18 mouse cellular contexts compared by ENCODE assay signal in the genomic region with DNA sequence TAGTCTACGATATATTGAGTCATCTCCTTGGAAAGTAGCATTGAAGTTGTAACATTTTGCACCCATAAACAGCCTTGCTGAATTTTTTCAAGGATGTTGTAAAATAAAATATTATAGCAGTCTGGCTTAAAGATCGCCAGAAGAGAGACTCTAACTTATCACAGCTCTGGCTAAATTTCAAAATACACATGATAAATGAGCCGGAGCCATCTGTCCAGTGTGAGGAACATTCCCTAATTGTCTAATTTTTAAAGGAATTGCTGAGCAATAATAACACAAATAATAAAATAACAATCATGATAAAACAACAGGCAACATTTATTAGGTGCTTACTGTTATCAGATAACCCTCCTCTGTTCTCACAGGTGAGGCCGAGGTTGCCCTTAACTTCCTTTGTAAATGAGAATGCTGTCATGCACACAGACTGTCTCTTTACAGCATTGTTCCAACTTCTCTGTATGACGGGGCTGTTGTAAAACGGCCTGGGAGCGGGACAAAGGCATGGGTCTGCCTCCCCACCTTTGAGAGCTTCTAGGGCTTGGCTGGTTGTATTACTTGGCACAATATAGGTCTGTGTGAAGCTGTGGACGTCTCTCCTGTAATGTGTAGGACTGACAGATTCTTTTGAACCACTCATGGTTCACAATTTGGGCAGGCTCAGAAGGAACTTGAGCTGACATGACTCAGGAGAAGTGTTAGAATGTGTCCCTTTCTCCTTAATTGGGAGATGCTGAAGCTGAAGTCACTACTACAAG. TPM values are rescaled to one million over a fixed set of nuclear protein-coding genes. Genes with fewer than 3 reads are reported as not detected.
DNase-seq lines count a peak whose midpoint lies in the region; ATAC-seq and TF ChIP-seq lines count a peak whose summit lies in the region.
"Had no signal": no experiment of that assay in that cellular context is flagged by ENCODE, and none has a peak within 500 bp of the region (broad histone marks: within the 10 kb centered on the region; RNA-seq: fewer than 3 reads in every experiment).

No protein-coding gene starts in this region.

- DNase-seq in heart, adult 11 months, result peak; percentile 36
- DNase-seq in heart, postnatal 4 days, result no peak
- peak; percentile 84 for DNase-seq in Muller cell, postnatal 12 days (ENCODE audit: inconsistent ontology term)
- DNase-seq in hindbrain, postnatal 0 days (ENCODE audit: low spot score), result no peak
- no peak for DNase-seq in left cerebral cortex, postnatal 10 days (ENCODE audit: extremely low spot score in 1 of 2, low spot score in 2 of 2)
- DNase-seq in ovary, adult 18-20 months (ENCODE audit: low spot score), result no peak
- DNase-seq: adrenal gland, postnatal 10 days; cerebellum, postnatal 36 days; gastrocnemius, postnatal 10 days had no signal

- peaks cover 20% of the 10 kb centered on the region for H3K4me1 ChIP-seq in forebrain, embryonic 12.5 days
- H3K4me1 ChIP-seq in hindbrain, postnatal 0 days (ENCODE audit: insufficient read depth, low read length), result peaks cover 5% of the 10 kb centered on the region; the same call in 1 of the 2 replicates
- H3K4me1 ChIP-seq: heart, embryonic 12.5 days; limb, embryonic 10.5 days; stomach, embryonic 15.5 days had no signal

- H3K27me3 ChIP-seq in forebrain, embryonic 12.5 days, result no peaks in the 10 kb centered on the region
- H3K27me3 ChIP-seq in hindbrain, postnatal 0 days (ENCODE audit: insufficient read depth, low read length), result no peaks in the 10 kb centered on the region
- H3K27me3 ChIP-seq: heart, embryonic 12.5 days; stomach, embryonic 15.5 days had no signal

- peak overlapping the region; percentile 76 for H3K27ac ChIP-seq in forebrain, embryonic 12.5 days
- no peak overlapping the region for H3K27ac ChIP-seq in hindbrain, postnatal 0 days
- H3K27ac ChIP-seq: limb, embryonic 10.5 days; stomach, embryonic 15.5 days had no signal

- H3K4me3 ChIP-seq in forebrain, embryonic 12.5 days (replicated peaks), result no peak overlapping the region
- H3K4me3 ChIP-seq in hindbrain, postnatal 0 days (ENCODE audit: low read length), result no peak overlapping the region
- H3K4me3 ChIP-seq: heart, embryonic 12.5 days; limb, embryonic 10.5 days; stomach, embryonic 15.5 days had no signal

- TF ChIP-seq CTCF in hindbrain, postnatal 0 days (IDR thresholded peaks at IDR 0.05; ENCODE audit: low read depth), result no peak

- peak; percentile 46 for ATAC-seq in forebrain, embryonic 12.5 days (ENCODE audit: low FRiP score)
- peak; percentile 46; the same call in 1 of the 2 replicates for ATAC-seq in hindbrain, postnatal 0 days
- ATAC-seq in megakaryocyte-erythroid progenitor cell, adult 5-6 weeks (replicated peaks; ENCODE audit: low FRiP score, low TSS enrichment, poor library complexity, severe bottlenecking), result no peak

- WGBS in forebrain, embryonic 12.5 days, result 32% methylated on average over 8 of the region's 8 CpGs
- 39% methylated on average over 8 of the region's 8 CpGs for WGBS in hindbrain, postnatal 0 days

- H3K9ac ChIP-seq in forebrain, embryonic 12.5 days, result no peak overlapping the region
- H3K9ac ChIP-seq in hindbrain, postnatal 0 days (replicated peaks; ENCODE audit: low read length), result no peak overlapping the region
- H3K9ac ChIP-seq: heart, embryonic 12.5 days; stomach, embryonic 15.5 days had no signal

- intact Hi-C loops in left cerebral cortex, postnatal 10 days (cut with DNase I), result no loop called here

- no peak overlapping the region; the same call in 1 of the 2 replicates for H3K4me2 ChIP-seq in forebrain, embryonic 12.5 days
- no peak overlapping the region for H3K4me2 ChIP-seq in hindbrain, postnatal 0 days (ENCODE audit: low read depth, low read length)
- H3K4me2 ChIP-seq: heart, embryonic 12.5 days; stomach, embryonic 15.5 days had no signal

- no peaks in the 10 kb centered on the region for H3K36me3 ChIP-seq in forebrain, embryonic 12.5 days (replicated peaks)
- H3K36me3 ChIP-seq in hindbrain, postnatal 0 days (ENCODE audit: insufficient read depth, low read length), result no peaks in the 10 kb centered on the region
- H3K36me3 ChIP-seq: heart, embryonic 12.5 days; limb, embryonic 10.5 days; stomach, embryonic 15.5 days had no signal

- H3K9me3 ChIP-seq in forebrain, embryonic 12.5 days, result no peaks in the 10 kb centered on the region
- H3K9me3 ChIP-seq in hindbrain, postnatal 0 days (ENCODE audit: low read length), result no peaks in the 10 kb centered on the region
- H3K9me3 ChIP-seq: limb, embryonic 10.5 days; stomach, embryonic 15.5 days had no signal

RNA-seq across cellular contexts. Expression of a gene that starts 3.1 kb away (rescaled TPM):
- not detected for total RNA-seq in heart, postnatal 4 days (2021)
- polyA plus RNA-seq in forebrain, embryonic 12.5 days (2016; fragmentation: Nextera tagmentation; extraction: Ambion mirVana), result not detected in 2 replicates
- total RNA-seq in hindbrain, postnatal 0 days (2014; rRNA removed), result not detected in 2 replicates
- polyA plus RNA-seq in hindbrain, postnatal 0 days (2015; fragmentation: Nextera tagmentation; extraction: Ambion mirVana), result 0.06 TPM in 1 of 2 replicates, not detected in the other
- total RNA-seq in left cerebral cortex, postnatal 10 days (2021), result under 1 TPM in 1 of 2 experiments, not detected in 1; 0.22 TPM
- total RNA-seq in megakaryocyte-erythroid progenitor cell, adult 5-6 weeks (2014; fragmentation: Nextera tagmentation), result not detected in 2 replicates
- not detected in 2 replicates for total RNA-seq in megakaryocyte-erythroid progenitor cell, adult 5-6 weeks (2017)
- total RNA-seq: adrenal gland, postnatal 10 days; gastrocnemius, postnatal 10 days; layer of hippocampus, postnatal 10 days; megakaryocyte progenitor cell, adult 5-6 weeks had no signal
- polyA plus RNA-seq: heart, embryonic 12.5 days; kidney, embryonic 14.5 days; limb, embryonic 10.5 days; liver, embryonic 16.5 days; stomach, embryonic 15.5 days had no signal

Comparison
In these comparisons a context has a peak if more than half of its experiments do, and no peak if none do; other contexts are left out.
1. DNase-seq: peak in heart, adult 11 months (single experiment) and Muller cell, postnatal 12 days (single experiment); none in heart, postnatal 4 days (single experiment), hindbrain, postnatal 0 days (single experiment), left cerebral cortex, postnatal 10 days (0 of 2) and ovary, adult 18-20 months (single experiment).